In genomic region chr5:139464874-139465273, GRCm38 (mm10) we compare ENCODE assay signal across 30 mouse cellular contexts. TPM values are rescaled to one million over a fixed set of nuclear protein-coding genes. Genes with fewer than 3 reads are reported as not detected.
DNase-seq lines count a peak whose midpoint lies in the region; TF ChIP-seq lines count a peak whose summit lies in the region.
"Had no signal": no experiment of that assay in that cellular context is flagged by ENCODE, and none has a peak within 500 bp of the region (broad histone marks: within the 10 kb centered on the region; RNA-seq: fewer than 3 reads in every experiment).

No protein-coding gene starts in this region.

- DNase-seq in liver, adult 2 months (ENCODE audit: extremely low read depth, low read depth, low spot score) = no peak
- DNase-seq in liver (no peak), 416B (ENCODE audit: low read depth) (peak; percentile 51), NIH3T3 (ENCODE audit: low read depth) (peak; percentile 89)
- no peak for DNase-seq in layer of hippocampus, postnatal 25 days (ENCODE audit: extremely low spot score in 1 of 2, low spot score in 1 of 2)
- DNase-seq in left cerebral cortex, postnatal 10 days (ENCODE audit: extremely low spot score in 1 of 2, low spot score in 2 of 2) = no peak
- DNase-seq: cerebellum, adult 11-12 months; cerebellum, adult 9-11 months; gastrocnemius, adult 2 months; gastrocnemius, postnatal 36 days; heart, adult 2 months; kidney, adult 18-20 months; kidney, postnatal 25 days; right cerebral cortex, adult 18-20 months; thymus, adult 18-20 months; thymus, postnatal 25 days had no signal

- H3K9ac ChIP-seq in liver, adult 2 months (ENCODE audit: low read depth, low read length) = no peak overlapping the region
- H3K9ac ChIP-seq: embryonic facial prominence, embryonic 13.5 days; heart, embryonic 12.5 days; hindbrain, embryonic 15.5 days; kidney, embryonic 15.5 days; limb, embryonic 15.5 days; midbrain, embryonic 15.5 days; neural tube, embryonic 15.5 days had no signal

- 61% methylated on average over 4 of the region's 4 CpGs for WGBS in liver, adult 2 months

- H3K36me3 ChIP-seq in liver, adult 2 months (ENCODE audit: control insufficient read depth, insufficient read depth, low read length) = no peaks in the 10 kb centered on the region
- H3K36me3 ChIP-seq: heart, embryonic 12.5 days; hindbrain, embryonic 15.5 days; limb, embryonic 10.5 days; limb, embryonic 15.5 days; midbrain, embryonic 10.5 days; midbrain, embryonic 15.5 days; neural tube, embryonic 15.5 days had no signal

- TF ChIP-seq CTCF in liver, adult 2 months (IDR thresholded peaks at IDR 0.05; ENCODE audit: low read depth, low read length) = no peak
- TF ChIP-seq CTCF in bone marrow macrophage, adult 2 months (IDR thresholded peaks at IDR 0.05; ENCODE audit: low read depth, low read length) = no peak

- no peak for TF ChIP-seq POLR2A in liver, adult 2 months (IDR thresholded peaks at IDR 0.05; ENCODE audit: extremely low read depth, insufficient read depth, low read length)
- no peak for TF ChIP-seq POLR2A in bone marrow macrophage, adult 2 months (IDR thresholded peaks at IDR 0.05; ENCODE audit: borderline replicate concordance, low read depth, low read length)

- H3K4me3 ChIP-seq in liver, adult 2 months (ENCODE audit: insufficient read depth, low read depth, low read length) = no peak overlapping the region
- H3K4me3 ChIP-seq in bone marrow macrophage, adult 2 months (ENCODE audit: insufficient read depth, low read length) = no peak overlapping the region
- H3K4me3 ChIP-seq: embryonic facial prominence, embryonic 13.5 days; gastrocnemius, adult 2 months; heart, adult 2 months; heart, embryonic 12.5 days; hindbrain, embryonic 15.5 days; kidney, embryonic 15.5 days; limb, embryonic 10.5 days; limb, embryonic 15.5 days; midbrain, embryonic 10.5 days; midbrain, embryonic 15.5 days; neural tube, embryonic 15.5 days had no signal

- peak overlapping the region; percentile 45; the same call in 1 of the 2 replicates for H3K27ac ChIP-seq in liver, adult 2 months (replicated peaks; ENCODE audit: insufficient read depth, low read depth, low read length)
- peak overlapping the region; percentile 84 for H3K27ac ChIP-seq in bone marrow macrophage, adult 2 months (ENCODE audit: insufficient read depth, low read depth, low read length)
- H3K27ac ChIP-seq: embryonic facial prominence, embryonic 13.5 days; gastrocnemius, adult 2 months; heart, adult 2 months; hindbrain, embryonic 15.5 days; kidney, embryonic 15.5 days; limb, embryonic 10.5 days; limb, embryonic 15.5 days; midbrain, embryonic 10.5 days; midbrain, embryonic 15.5 days; neural tube, embryonic 15.5 days; stomach, postnatal 0 days had no signal

- no peaks in the 10 kb centered on the region; the same call in 1 of the 2 replicates for H3K4me1 ChIP-seq in liver, adult 2 months (ENCODE audit: control insufficient read depth, insufficient read depth, low read length)
- peaks cover 27% of the 10 kb centered on the region for H3K4me1 ChIP-seq in bone marrow macrophage, adult 2 months (ENCODE audit: control insufficient read depth, insufficient read depth, low read length)
- H3K4me1 ChIP-seq: heart, embryonic 12.5 days had no signal

- no peaks in the 10 kb centered on the region for H3K79me2 ChIP-seq in liver, adult 2 months (ENCODE audit: control insufficient read depth, insufficient read depth, low read length)

- no peaks in the 10 kb centered on the region for H3K27me3 ChIP-seq in liver, adult 2 months (ENCODE audit: control insufficient read depth, insufficient read depth, low read length)
- H3K27me3 ChIP-seq: CH12.LX; embryonic facial prominence, embryonic 13.5 days; hindbrain, embryonic 15.5 days; kidney, embryonic 15.5 days; midbrain, embryonic 15.5 days; neural tube, embryonic 15.5 days had no signal

- intact Hi-C loops in left cerebral cortex, postnatal 10 days (cut with DNase I) = loop anchor here (5.0 kb wide), 1 partner anchor 103 kb away; no protein-coding TSS in a partner anchor

RNA-seq across cellular contexts. Expression of gene 3110082I17Rik, which starts 4.5 kb away (rescaled TPM):
- total RNA-seq in liver, adult 2 months (2014; rRNA removed) = 1.6 and 2.6 TPM in 2 replicates
- 2.2 and 7.4 TPM in 2 replicates for polyA plus RNA-seq in liver, adult 2 months (2012; rRNA removed)
- polyA plus RNA-seq in bone marrow macrophage, adult 2 months (2012; ENCODE audit: insufficient read depth, insufficient read length, missing spikeins) = 16.4 TPM in 2 replicates
- 10 to 100 TPM; 14.0 to 17.3 TPM for total RNA-seq in layer of hippocampus, postnatal 25 days (2021)
- 10 to 100 TPM; 20.1 to 20.2 TPM for total RNA-seq in left cerebral cortex, postnatal 10 days (2021)

RNA-seq across cellular contexts. Expression of gene Zfand2a, which starts 19.5 kb away (rescaled TPM):
- total RNA-seq in liver, adult 2 months (2014; rRNA removed) = 3.9 and 5.2 TPM in 2 replicates
- polyA plus RNA-seq in liver, adult 2 months (2012; rRNA removed) = 6.4 and 6.5 TPM in 2 replicates
- polyA plus RNA-seq in bone marrow macrophage, adult 2 months (2012; ENCODE audit: insufficient read depth, insufficient read length, missing spikeins) = 32.5 and 38.1 TPM in 2 replicates
- total RNA-seq in layer of hippocampus, postnatal 25 days (2021) = 10 to 100 TPM; 66.4 to 70.4 TPM
- 100 to 1,000 TPM in 1 of 2 experiments, 10 to 100 TPM in 1; 93.4 to 100 TPM for total RNA-seq in left cerebral cortex, postnatal 10 days (2021)

RNA-seq across cellular contexts. Expression of gene Gper1, which starts 41.9 kb away (rescaled TPM):
- total RNA-seq in liver, adult 2 months (2014; rRNA removed) = 0.07 TPM in 1 of 2 replicates, not detected in the other
- polyA plus RNA-seq in liver, adult 2 months (2012; rRNA removed) = 0.02 and 0.05 TPM in 2 replicates
- polyA plus RNA-seq in bone marrow macrophage, adult 2 months (2012; ENCODE audit: insufficient read depth, insufficient read length, missing spikeins) = not detected in 2 replicates
- total RNA-seq in layer of hippocampus, postnatal 25 days (2021) = 1 to 10 TPM; 2.3 to 2.8 TPM
- total RNA-seq in left cerebral cortex, postnatal 10 days (2021) = 1 to 10 TPM; 2.9 to 3.3 TPM
- total RNA-seq: hematopoietic stem cell, adult 5-6 weeks had no signal
- polyA plus RNA-seq: inflammation-experienced regulatory T-cells, adult 6 months had no signal

RNA-seq across cellular contexts. Expression of gene C130050O18Rik, which starts 59.8 kb away (rescaled TPM):
- 0.18 and 0.54 TPM in 2 replicates for total RNA-seq in liver, adult 2 months (2014; rRNA removed)
- polyA plus RNA-seq in liver, adult 2 months (2012; rRNA removed) = 0.56 and 1.6 TPM in 2 replicates
- polyA plus RNA-seq in bone marrow macrophage, adult 2 months (2012; ENCODE audit: insufficient read depth, insufficient read length, missing spikeins) = 13.2 and 14.4 TPM in 2 replicates
- total RNA-seq in layer of hippocampus, postnatal 25 days (2021) = under 1 TPM; 0.25 to 0.33 TPM
- under 1 TPM; 0.24 to 0.28 TPM for total RNA-seq in left cerebral cortex, postnatal 10 days (2021)
- total RNA-seq: CH12.LX had no signal
- polyA plus RNA-seq: inflammation-experienced regulatory T-cells, adult 6 months had no signal

Comparison
In these comparisons a context has a peak if more than half of its experiments do, and no peak if none do; other contexts are left out.
1. DNase-seq: peak in 416B (single experiment) and NIH3T3 (single experiment); none in liver, adult 2 months (single experiment), liver (single experiment), layer of hippocampus, postnatal 25 days (0 of 2) and left cerebral cortex, postnatal 10 days (0 of 2).
2. RNA of gene Zfand2a, which starts 19.5 kb away (total RNA-seq): 93.4 to 100 TPM in left cerebral cortex, postnatal 10 days and 66.4 to 70.4 TPM in layer of hippocampus, postnatal 25 days; 3.9 to 5.2 TPM in liver, adult 2 months; every median in the first group is over 10 times any median in the second.